Mouse (Mus musculus): ENCODE measurements around the gene Dennd1a.
"Not testable (repeated sequence)": the region's sequence is repeated elsewhere in the genome, so short reads cannot be mapped to it uniquely, and the experiment has no call there.

Dennd1a gene

GRCm38 (mm10) chr2:37981562-37982403, 305.4 kb downstream of the Dennd1a start:
- DNase-seq (ENCODE audit: extremely low read depth, low read depth): no peak

DNA sequence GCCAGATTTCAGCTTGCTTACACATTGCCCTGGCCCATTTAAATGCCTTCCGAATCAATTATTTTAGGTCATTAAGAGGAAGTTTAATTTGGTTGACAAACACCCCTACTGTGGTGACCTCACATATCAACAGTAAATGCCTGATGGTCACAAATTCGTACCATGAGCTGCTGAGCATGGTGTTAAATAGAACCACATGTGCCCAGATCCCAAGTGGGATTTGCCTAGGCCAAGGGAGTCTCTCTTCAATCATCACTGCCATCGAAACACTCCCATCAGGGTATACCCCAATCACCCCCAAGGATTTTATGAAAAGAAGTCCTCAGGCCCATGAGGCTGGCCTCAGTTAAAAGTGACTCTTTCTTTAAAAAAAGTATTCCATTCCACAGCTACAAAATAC, 313.0 kb downstream of the Dennd1a start:
- no peak for DNase-seq (ENCODE audit: extremely low read depth, low read depth)

DNA sequence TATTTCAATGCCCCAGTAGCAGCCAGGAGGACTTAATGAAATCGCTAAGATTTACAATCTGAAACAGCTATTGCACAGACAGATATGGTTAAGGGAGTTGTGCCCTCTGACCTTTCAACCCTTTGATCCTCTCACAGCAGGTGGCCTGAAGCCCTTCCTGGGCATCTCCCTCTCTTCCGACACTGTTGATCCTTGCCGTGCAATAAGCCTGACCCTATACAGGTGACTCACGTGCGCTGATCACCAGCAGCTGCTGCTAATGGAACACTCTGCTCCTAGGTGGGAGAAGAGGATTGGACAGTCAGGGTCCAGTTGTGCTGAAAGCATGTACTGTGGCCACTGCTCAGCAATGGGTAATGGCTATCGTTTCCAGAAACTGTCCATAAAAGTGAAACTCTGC, 314.6 kb downstream of the Dennd1a start:
- no peak for DNase-seq (ENCODE audit: extremely low read depth, low read depth)

DNA sequence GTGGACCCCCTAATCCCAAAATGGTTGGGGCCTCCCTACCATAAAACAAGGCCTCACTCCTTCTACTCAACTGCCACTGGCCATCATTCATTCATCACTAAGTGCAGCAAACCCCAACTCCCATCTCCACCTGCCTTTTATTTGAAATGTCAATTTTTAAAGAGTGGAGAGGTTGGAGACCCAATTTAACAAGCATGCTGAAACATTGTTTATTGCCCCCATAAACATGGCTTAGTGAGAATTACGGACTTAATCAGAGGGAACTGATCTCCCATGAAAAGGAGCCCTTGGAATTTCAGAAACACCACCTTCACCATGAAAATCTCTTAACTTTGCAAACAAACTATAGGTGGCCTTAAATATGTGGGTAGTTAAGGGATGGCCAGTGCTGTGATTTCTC, 315.5 kb downstream of the Dennd1a start:
- no peak for DNase-seq (ENCODE audit: extremely low read depth, low read depth)

DNA sequence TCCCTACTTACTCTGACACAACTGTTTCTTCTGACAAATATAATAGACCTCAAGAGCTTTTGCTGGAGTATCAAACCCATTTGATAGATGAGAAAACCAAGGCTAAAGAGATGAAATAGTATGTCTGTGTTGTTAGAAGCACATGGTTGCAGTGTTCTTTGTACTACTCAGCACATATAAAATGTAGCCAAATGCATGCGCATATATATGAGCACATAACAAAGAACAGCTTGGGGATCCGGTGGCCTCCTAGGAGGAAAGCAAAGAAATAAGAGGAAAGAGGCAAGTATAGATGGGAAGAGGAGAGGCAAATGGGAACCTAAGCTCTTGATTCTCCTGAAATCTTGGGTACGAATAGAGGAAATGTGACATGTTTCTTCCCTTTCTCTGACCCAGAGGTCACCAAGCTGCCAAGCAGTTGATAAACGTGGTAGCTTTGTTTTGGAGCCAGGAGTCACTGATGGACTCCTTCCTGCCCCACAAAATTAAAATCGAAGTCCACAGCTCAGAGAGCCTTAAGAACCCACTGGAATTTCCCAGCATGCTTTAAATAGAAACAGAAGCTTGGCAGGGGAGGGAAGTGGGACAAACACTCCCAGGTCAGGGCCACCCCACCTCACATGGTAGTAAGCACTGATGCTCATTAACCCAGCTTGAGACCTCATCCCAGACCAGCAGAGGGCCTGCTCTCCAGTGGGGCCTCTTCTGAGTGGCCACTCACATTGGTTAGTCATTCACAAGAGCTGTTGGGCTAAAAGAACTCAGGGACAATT, 317.3 kb downstream of the Dennd1a start:
- DNase-seq (ENCODE audit: extremely low read depth, low read depth): no peak

- DNase-seq (ENCODE audit: extremely low read depth, low read depth): no peak
These were observed 322.7 kb downstream of the Dennd1a start for GRCm38 (mm10) chr2:37964534-37964933.

DNA sequence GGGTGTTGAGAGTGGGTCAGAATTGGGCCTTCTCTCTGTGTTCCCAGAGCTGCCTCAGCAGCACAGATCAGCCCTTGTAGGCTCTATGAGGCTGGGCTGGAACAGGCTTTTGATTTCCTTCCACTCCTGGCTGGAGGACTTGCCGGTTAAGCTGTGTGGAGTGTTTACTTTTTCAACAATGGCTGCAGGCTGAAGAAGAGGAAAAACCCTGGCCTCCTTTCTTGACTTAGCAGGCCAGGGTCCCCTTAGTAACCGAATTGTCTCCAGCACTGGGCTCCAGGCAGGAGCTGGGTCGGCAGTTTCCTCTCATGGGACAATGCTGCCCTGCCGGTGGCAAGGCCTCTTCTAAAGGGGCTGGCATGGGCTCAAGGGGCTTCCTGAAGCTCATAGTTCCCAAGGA, 323.8 kb downstream of the Dennd1a start:
- DNase-seq (ENCODE audit: extremely low read depth, low read depth): no peak

- DNase-seq (ENCODE audit: extremely low read depth, low read depth): peak; percentile 9
These were observed 338.8 kb downstream of the Dennd1a start for GRCm38 (mm10) chr2:37948424-37948823.

DNA sequence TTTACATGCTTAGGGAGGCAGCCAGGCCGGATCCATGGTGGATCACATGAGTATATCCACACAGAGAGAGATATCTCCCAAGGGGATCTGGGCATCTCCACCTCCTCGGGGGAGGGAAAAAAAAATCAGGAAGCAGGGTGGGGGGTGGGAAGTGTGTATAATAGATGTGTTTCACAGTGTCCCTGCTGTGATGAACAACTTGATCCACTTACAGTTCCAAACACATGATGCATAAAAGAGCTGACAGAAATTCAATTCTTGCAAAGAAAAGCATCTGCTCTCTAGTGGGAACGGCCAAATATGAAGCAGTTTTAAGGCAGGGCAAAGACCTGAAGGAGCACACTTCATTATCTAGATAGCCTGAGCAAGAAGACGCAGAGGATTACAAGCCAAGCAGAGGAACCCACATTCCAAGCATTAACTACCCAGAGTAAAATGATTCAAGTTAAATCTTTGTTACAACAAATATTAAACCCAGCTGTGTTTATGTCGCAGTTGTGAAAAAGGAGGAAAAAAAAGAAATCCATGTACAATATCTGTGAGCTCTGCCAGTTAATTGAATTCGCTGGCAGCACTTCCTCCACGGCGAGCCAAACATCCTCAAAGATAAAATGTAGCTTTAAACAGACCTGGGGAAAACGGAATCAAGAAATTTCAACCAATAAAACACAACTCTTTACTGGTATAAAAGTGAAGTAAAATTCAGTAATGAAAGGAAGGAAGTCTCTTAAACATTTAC, 341.4 kb downstream of the Dennd1a start:
- DNase-seq (ENCODE audit: extremely low read depth, low read depth): no peak

DNA sequence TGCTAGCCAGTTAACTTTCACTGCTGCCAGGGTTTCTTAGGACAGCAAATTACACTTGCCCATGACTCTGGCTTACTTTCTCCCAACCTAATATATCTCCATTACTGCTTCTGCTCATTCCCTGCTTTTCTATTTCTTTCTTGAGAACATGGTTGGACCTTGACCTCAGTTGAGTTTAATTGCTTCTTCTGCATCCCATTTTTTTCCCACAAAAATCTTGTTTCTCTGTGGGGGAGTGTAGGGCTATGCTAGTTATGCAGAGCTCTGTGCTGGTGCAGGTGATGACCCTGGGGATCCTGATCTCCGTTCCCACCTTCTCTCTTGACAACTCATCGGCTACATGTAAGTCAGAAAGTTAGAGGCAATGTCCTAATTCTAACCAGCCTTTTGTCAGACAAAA, 344.3 kb downstream of the Dennd1a start:
- no peak for DNase-seq (ENCODE audit: extremely low read depth, low read depth)

DNA sequence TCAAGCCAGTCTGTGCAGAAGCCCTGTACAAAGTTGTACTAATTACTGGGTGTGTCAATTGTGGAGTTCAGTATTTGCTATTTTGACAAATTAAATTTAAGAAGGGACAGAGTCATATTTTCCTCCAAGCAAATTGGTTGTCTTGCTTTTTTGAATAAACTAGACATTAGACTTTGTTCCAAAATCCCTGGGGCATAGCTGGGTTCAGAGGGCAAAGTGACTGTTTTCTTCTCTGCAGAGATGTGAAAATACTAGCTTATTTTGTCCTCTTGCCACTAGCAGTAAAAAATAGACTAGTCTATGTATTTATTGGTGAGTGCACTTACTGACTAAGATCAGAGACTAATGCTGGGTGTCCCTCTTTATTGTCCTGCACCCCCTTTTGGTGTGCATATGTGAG, 345.4 kb downstream of the Dennd1a start:
- no peak for DNase-seq (ENCODE audit: extremely low read depth, low read depth)

DNA sequence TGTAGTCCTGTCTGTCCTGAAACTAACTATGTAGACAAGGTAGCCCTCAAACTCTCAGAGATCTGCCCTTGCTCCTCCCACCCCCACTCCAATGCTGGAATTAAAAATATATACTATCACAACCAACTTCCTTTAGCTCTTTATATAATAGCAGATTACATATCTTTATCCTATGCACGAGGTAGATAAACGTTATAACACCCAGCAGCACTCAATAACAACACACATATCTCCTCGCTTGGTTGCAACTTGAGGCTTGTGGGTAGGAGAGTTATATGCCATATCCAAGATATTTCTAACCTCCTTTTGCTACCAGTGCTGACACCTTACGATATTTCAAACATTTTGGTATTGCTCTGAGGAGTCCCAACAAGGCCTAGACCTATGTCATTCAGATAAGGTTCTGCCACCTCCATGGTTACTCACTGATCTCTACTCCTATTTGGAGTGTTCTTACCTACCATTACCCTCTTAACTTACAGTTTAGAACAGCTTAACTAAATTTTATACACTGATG, 346.3 kb downstream of the Dennd1a start:
- no peak for DNase-seq (ENCODE audit: extremely low read depth, low read depth)

- DNase-seq (ENCODE audit: extremely low read depth, low read depth): no peak
These were observed 347.2 kb downstream of the Dennd1a start for GRCm38 (mm10) chr2:37939997-37940396.

DNA sequence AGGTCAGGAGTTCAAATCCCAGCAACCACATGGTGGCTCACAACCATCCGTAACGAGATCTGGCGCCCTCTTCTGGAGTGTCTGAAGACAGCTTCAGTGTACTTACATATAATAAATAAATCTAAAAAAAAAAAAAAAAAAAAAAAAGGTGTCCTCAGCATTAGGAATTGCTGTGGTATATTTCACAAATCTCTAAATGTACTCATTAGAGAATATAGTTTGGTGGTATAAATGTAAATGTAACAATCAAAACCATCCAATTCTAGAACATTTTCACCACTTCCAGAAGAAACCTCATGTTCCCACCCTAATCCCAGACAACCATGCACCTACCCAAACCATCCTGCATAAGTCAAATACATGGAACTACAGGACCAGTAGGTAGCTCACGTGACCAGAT, 350.3 kb downstream of the Dennd1a start:
- DNase-seq (ENCODE audit: extremely low read depth, low read depth): not testable (repeated sequence)

DNA sequence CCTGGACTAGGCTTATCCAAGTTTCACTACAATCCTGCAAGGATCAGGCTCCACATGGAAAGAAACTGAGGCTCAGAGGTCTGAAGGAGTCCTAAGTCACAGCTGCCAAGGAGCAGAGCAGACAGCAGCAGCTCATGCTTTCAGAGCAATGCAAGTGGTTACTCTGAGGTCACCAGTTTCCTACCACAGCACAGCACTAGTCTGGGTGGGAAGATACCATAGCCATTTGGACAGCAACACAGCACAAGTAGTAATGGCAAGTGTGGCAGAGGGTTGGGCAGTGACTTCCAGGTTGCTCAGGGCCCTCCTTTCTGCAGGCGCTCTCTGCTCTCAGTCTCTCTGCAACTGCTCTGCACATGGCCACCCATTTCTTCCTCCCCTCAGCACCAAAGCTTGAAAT, 354.9 kb downstream of the Dennd1a start:
- DNase-seq (ENCODE audit: extremely low read depth, low read depth): no peak

DNA sequence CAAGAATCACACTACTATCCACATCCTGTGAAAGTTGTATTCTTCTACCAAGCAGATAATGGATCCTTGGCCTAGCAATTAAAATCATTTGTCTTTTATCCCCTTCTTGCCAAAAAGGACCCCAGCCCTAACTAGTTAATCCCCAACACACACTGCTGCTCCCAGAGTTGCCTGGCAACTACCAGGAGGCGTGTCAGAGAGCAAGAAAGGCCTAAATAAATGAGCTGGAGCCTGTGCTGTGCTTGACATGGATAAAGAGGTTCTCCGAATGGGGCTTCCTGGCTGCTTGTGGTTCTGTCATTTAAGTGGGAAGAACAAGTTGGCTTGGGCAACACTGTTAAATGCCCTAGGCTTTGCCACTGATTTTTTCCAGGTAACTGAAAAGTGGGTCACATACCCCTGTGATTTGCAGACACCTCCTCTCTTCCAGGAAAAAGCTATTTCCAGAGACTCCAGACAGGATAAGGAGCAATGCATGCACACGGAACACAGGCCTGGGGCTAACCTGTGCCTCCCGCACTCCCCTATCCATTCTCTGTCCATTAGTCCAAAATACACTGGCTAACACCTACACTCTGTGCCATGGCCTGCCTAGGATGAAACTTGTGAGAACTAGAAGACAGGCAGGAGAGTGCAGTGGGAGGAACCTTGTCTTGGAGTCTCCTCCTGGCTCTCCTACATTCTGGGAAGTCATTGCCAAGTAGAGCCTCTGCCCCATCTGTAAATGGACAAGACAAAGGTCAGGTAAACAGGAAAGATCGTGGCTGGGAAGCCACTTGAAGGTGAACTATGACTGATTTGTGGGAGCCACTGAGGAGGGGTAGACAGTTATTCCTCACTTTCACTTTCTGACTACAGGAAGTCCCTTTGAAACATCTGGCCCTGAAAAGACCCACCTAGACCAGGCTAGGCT, 355.9 kb downstream of the Dennd1a start:
- no peak for DNase-seq (ENCODE audit: extremely low read depth, low read depth)

DNA sequence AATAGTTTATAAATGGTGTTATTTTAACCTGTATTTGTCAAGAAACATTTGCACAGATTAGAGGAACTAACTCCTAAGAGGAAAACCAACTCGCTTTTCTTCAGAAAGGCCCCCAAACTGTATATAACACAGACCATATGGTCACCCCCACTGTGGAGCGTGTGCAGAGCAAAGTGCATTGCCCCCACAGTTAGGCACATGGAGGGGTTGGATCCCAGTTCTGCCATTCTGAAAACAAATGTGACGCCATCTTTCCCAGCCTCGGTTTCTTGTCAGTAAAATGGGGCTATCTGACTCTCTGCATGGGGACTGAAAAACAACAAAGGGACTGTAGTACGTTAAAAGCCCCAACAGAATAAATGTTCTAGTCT, 361.1 kb downstream of the Dennd1a start:
- DNase-seq (ENCODE audit: extremely low read depth, low read depth): no peak

- DNase-seq (ENCODE audit: extremely low read depth, low read depth): peak; percentile 7
These were observed 361.6 kb downstream of the Dennd1a start for GRCm38 (mm10) chr2:37925413-37926132.

DNA sequence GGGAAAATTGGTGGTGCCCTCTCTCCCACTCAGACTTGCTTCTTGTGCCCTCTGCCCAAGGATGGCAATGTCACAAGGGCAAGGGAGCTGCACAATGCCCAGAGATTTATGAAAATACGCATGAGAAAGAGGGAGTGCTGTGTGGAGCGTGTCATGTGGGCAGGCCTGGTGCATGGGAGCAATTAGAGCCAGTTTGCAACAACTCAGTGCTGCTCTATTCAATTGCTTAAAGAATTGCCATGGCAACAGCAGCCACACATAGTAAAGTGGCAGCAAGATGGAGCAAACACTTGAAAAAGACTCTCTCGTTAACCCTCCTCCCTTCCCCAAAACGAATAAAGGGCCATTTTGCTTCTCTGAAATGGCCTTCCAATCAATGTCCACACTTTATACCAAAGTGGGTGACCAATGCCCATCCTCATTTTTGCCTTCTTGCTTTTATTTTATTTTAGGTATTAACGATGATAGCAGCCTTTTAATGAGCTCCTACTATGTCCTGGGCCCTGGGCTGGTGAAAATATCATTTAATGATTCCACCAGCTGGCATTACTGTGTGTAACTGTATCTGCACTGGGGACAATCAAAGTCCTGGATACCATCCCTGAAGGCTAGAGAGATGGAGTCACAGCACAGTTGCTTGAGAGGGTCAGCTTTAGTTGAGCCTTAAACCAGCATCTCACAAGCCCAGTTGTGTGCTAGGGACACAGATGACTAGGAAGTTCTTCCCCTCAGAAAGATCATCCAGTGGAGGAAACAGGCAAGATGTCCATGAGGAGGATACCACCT, 378.3 kb downstream of the Dennd1a start:
- no peak for DNase-seq (ENCODE audit: extremely low read depth, low read depth)

Data from MEL-GATA-1-ER (cell line).